Mouse (Mus musculus): Measurements from ENCODE around the gene Snph. TPM values are rescaled to one million over a fixed set of nuclear protein-coding genes. Genes with fewer than 3 reads are reported as not detected.

The Snph gene
- total RNA-seq (2014; rRNA removed) (86.8 and 90.5 TPM in 2 replicates), polyA plus RNA-seq (2015; fragmentation: Nextera tagmentation; extraction: Ambion mirVana) (22.7 and 24.5 TPM in 2 replicates)

DNA sequence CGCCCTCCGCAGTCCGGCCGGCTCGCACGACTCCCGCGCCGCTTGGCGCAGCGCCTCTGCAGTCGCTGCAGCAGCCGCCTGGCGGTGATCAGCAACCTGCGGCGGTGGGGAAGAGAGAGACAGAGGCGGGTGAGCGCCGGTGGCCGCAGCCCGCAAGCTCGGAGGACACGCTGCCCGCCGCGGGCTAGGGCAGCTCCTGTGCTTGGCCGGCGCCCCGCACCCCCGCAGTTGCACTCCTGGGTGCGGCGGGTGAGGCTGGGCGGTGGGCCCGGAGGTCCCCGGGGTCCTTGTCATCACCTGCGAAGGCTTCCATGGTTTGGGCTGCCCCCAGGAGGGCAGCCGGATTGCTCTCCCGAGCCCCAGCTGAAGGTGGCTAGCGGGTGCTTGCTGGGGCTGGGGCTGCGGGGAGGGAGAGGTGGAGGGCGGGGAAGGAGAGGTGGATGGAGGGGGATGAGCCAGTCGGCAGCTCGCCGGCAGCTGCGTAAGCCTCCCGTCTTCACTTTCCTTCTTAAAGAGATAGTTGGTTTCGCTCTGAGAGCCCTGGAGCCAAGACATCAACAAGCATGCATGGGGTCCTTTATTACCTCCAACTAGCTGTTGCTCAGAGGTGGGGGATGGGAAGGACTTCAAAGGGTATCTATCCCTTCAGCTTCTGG, at the start of gene Snph:
Snph (minus strand) TSS at position 435 of the 656 bp plus-strand sequence.
- ATAC-seq: peak; percentile 88
- Histone ChIP-seq H3K27ac (peak within 1 kb of the TSS; percentile 88), H3K4me2 (ENCODE audit: low read depth, low read length) (peak within 1 kb of the TSS; percentile 75), H3K27me3 (ENCODE audit: insufficient read depth, low read length) (no peaks in the 10 kb centered on the region), H3K4me1 (ENCODE audit: insufficient read depth, low read length) (peaks cover 8% of the 10 kb centered on the region; the same call in 1 of the 2 replicates), H3K9me3 (ENCODE audit: low read length) (no peaks in the 10 kb centered on the region), H3K4me3 (ENCODE audit: low read length) (peak within 1 kb of the TSS; percentile 76), H3K36me3 (ENCODE audit: insufficient read depth, low read length) (no peaks in the 10 kb centered on the region), H3K9ac (replicated peaks; ENCODE audit: low read length) (peak within 1 kb of the TSS; percentile 83)
- peak; percentile 84 for DNase-seq (ENCODE audit: low spot score)
- TF ChIP-seq CTCF (IDR thresholded peaks at IDR 0.05; ENCODE audit: low read depth): peak; percentile 58
- under 1% methylated on average over 46 of the region's 47 CpGs for WGBS

GRCm38 (mm10) chr2:151676234-151676633, 43.8 kb upstream of the Snph start:
- WGBS: 58% methylated on average over 2 of the region's 2 CpGs
- DNase-seq (ENCODE audit: low spot score) (peak; percentile 49), ATAC-seq (peak; percentile 53; the same call in 1 of the 2 replicates)

DNA sequence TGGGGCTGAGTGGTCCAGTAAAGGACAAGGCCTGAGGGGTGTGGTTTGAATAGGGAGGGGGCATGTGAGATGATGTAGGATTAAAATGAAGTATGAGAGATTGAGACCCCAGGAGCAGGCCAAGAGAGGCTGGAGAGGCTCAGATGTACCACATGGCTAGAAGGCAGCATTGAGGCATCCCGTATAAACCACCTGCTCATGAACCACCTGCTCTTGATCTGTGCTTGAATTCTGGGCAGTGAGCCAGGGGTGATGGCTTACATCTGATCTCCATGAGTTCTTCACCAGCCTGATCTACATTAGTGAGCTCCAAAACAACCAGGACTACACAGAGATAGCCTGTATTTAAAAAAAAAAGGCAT, 38.6 kb upstream of the Snph start:
- Histone ChIP-seq H3K4me3 (ENCODE audit: low read length) (no peak overlapping the region), H3K27me3 (ENCODE audit: insufficient read depth, low read length) (no peaks in the 10 kb centered on the region), H3K4me1 (ENCODE audit: insufficient read depth, low read length) (no peaks in the 10 kb centered on the region), H3K36me3 (ENCODE audit: insufficient read depth, low read length) (no peaks in the 10 kb centered on the region), H3K9me3 (ENCODE audit: low read length) (no peaks in the 10 kb centered on the region), H3K9ac (replicated peaks; ENCODE audit: low read length) (no peak overlapping the region), H3K27ac (no peak overlapping the region), H3K4me2 (ENCODE audit: low read depth, low read length) (no peak overlapping the region)
- ATAC-seq (no peak; the same call in 1 of the 2 replicates), DNase-seq (ENCODE audit: low spot score) (peak; percentile 8)
- WGBS: 40% methylated on average over 1 of the region's 1 CpGs
- TF ChIP-seq CTCF (IDR thresholded peaks at IDR 0.05; ENCODE audit: low read depth): no peak

More at GRCm38 (mm10) chr2:151676234-151676633, 43.8 kb upstream of the Snph start:
- Histone ChIP-seq H3K36me3 (ENCODE audit: insufficient read depth, low read length) (no peaks in the 10 kb centered on the region), H3K9ac (replicated peaks; ENCODE audit: low read length) (no peak overlapping the region), H3K4me1 (ENCODE audit: insufficient read depth, low read length) (no peaks in the 10 kb centered on the region), H3K4me3 (ENCODE audit: low read length) (no peak overlapping the region), H3K27me3 (ENCODE audit: insufficient read depth, low read length) (no peaks in the 10 kb centered on the region), H3K9me3 (ENCODE audit: low read length) (no peaks in the 10 kb centered on the region), H3K27ac (no peak overlapping the region), H3K4me2 (ENCODE audit: low read depth, low read length) (no peak overlapping the region)
- TF ChIP-seq CTCF (IDR thresholded peaks at IDR 0.05; ENCODE audit: low read depth): peak; percentile 45

DNA sequence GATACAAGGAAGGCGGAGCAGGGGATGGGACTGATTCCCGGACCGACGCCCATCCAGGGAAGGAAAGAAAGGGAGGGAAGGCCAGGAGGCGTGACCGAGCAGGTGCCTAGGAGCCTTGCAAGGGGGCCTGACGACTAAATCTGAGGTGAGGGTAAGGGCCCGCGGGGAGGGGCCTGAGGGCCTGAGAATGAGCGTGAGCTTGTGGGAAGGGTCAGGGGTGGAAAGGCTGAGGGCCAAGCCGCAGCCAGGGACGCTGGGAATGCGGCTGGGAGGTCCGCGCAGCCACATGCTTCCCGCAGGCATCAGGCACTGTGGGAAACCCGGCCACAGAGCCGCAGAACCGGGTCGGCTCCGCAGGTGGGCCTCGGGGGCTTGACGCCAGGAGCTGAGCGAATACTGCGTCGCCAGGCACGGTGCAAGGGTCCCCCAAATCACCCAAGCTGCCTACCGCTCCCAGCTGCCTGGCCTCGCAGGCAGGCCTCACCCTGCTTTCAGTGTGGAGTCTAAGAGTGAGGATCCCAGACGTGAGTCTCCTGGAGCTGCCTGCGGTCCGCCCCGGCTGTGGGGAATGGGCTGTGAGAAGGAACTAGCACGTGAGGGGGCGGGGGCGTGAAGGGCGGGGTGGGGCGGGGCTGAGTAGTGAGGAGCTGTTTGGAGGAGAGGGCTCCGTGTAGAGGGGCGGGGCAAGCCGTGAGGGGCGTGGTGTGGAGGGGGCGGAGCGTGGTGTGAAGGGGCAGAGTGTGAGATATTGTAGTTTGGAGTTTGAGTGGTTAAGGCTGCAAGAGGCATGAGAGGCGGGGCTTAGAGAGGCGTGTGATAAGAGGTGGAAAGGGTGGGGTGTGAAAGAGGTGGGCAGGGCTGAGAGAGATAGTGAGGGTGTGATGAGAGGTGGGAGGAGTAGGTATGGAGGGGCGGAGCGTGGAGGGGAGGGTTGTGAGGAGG, 37.9 kb upstream of the Snph start:
- no peaks in the 10 kb centered on the region for H3K4me1 ChIP-seq (ENCODE audit: insufficient read depth, low read length)
- peak overlapping the region; percentile 22 for H3K4me3 ChIP-seq (ENCODE audit: low read length)
- H3K4me2 ChIP-seq (ENCODE audit: low read depth, low read length): peak overlapping the region; percentile 47
- no peaks in the 10 kb centered on the region for H3K9me3 ChIP-seq (ENCODE audit: low read length)
- no peaks in the 10 kb centered on the region for H3K36me3 ChIP-seq (ENCODE audit: insufficient read depth, low read length)
- ATAC-seq: peak; percentile 80
- WGBS: 41% methylated on average over 48 of the region's 48 CpGs
- DNase-seq (ENCODE audit: low spot score): no peak
- H3K9ac ChIP-seq (replicated peaks; ENCODE audit: low read length): no peak overlapping the region
- TF ChIP-seq CTCF (IDR thresholded peaks at IDR 0.05; ENCODE audit: low read depth): no peak
- H3K27me3 ChIP-seq (ENCODE audit: insufficient read depth, low read length): no peaks in the 10 kb centered on the region
- no peak overlapping the region for H3K27ac ChIP-seq

GRCm38 (mm10) chr2:151668433-151668832, 36.0 kb upstream of the Snph start, which contains the start of gene Rad21l:
Gene Rad21l, minus strand, starts transcription at chr2:151668533.
- no peaks in the 10 kb centered on the region for H3K36me3 ChIP-seq (ENCODE audit: insufficient read depth, low read length)
- no peaks in the 10 kb centered on the region for H3K4me1 ChIP-seq (ENCODE audit: insufficient read depth, low read length)
- no peaks in the 10 kb centered on the region for H3K27me3 ChIP-seq (ENCODE audit: insufficient read depth, low read length)
- H3K27ac ChIP-seq: no peak within 1 kb of the TSS
- WGBS: 83% methylated on average over 3 of the region's 3 CpGs
- no peak for DNase-seq (ENCODE audit: low spot score)
- no peak for TF ChIP-seq CTCF (IDR thresholded peaks at IDR 0.05; ENCODE audit: low read depth)
- no peaks in the 10 kb centered on the region for H3K9me3 ChIP-seq (ENCODE audit: low read length)
- no peak within 1 kb of the TSS for H3K9ac ChIP-seq (replicated peaks; ENCODE audit: low read length)
- no peak within 1 kb of the TSS for H3K4me2 ChIP-seq (ENCODE audit: low read depth, low read length)
- no peak for ATAC-seq
- H3K4me3 ChIP-seq (ENCODE audit: low read length): no peak within 1 kb of the TSS

- H3K27ac ChIP-seq: no peak overlapping the region
- H3K4me1 ChIP-seq (ENCODE audit: insufficient read depth, low read length): no peaks in the 10 kb centered on the region
- no peaks in the 10 kb centered on the region for H3K9me3 ChIP-seq (ENCODE audit: low read length)
- H3K4me3 ChIP-seq (ENCODE audit: low read length): no peak overlapping the region
- ATAC-seq: no peak
- DNase-seq (ENCODE audit: low spot score): no peak
- no peaks in the 10 kb centered on the region for H3K36me3 ChIP-seq (ENCODE audit: insufficient read depth, low read length)
- no peak overlapping the region for H3K4me2 ChIP-seq (ENCODE audit: low read depth, low read length)
- TF ChIP-seq CTCF (IDR thresholded peaks at IDR 0.05; ENCODE audit: low read depth): no peak
- WGBS: 67% methylated on average over 1 of the region's 1 CpGs
- H3K9ac ChIP-seq (replicated peaks; ENCODE audit: low read length): no peak overlapping the region
- no peaks in the 10 kb centered on the region for H3K27me3 ChIP-seq (ENCODE audit: insufficient read depth, low read length)
Measured at GRCm38 (mm10) chr2:151652053-151652452, 19.7 kb upstream of the Snph start.

Data from hindbrain, postnatal 0 days (tissue).